Mouse (Mus musculus): ENCODE measurements at regions not wholly inside any gene's neighbourhood (a gene's known extent, or its start where the extent isn't known, plus 50 kb on each side); places are given as distances from the start of the nearest gene placed in this dataset.

- no peak overlapping the region for H3K27ac ChIP-seq (ENCODE audit: insufficient read depth, low read depth)
- in situ Hi-C loops (cut with MboI; ENCODE audit: low pct_ligation_motif_present, low pct_unique_long_range_greater_than_20kb, low sequenced_read_pairs), result no loop called here
- TF ChIP-seq NELFE (IDR thresholded peaks at IDR 0.05; ENCODE audit: low read depth, low read length) (no peak), GABPA (IDR thresholded peaks at IDR 0.05; ENCODE audit: insufficient replicate concordance, low read depth, low read length) (no peak), KAT2A (IDR thresholded peaks at IDR 0.05; ENCODE audit: insufficient replicate concordance, low read length) (no peak), CTCF (conservative IDR thresholded peaks at IDR 0.05 in 1 of 2, IDR thresholded peaks at IDR 0.05 in 1 of 2; ENCODE audit: low read depth in 2 of 2, low read length in 2 of 2) (no peak), ZMIZ1 (IDR thresholded peaks at IDR 0.05; ENCODE audit: low read depth, low read length) (no peak), MAFK (IDR thresholded peaks at IDR 0.05; ENCODE audit: insufficient replicate concordance, low read length) (no peak), MAX (IDR thresholded peaks at IDR 0.05; ENCODE audit: low read length) (no peak), E2F4 (IDR thresholded peaks at IDR 0.05; ENCODE audit: insufficient replicate concordance, low read depth, low read length) (no peak), JUN (IDR thresholded peaks at IDR 0.05; ENCODE audit: insufficient read depth, low read depth, low read length) (no peak), SIN3A (IDR thresholded peaks at IDR 0.05; ENCODE audit: low read length) (no peak), RCOR1 (conservative IDR thresholded peaks at IDR 0.05; ENCODE audit: low read depth, low read length) (no peak), ETS1 (conservative IDR thresholded peaks at IDR 0.05; ENCODE audit: low read depth, low read length) (no peak), RAD21 (IDR thresholded peaks at IDR 0.05; ENCODE audit: low read depth, low read length) (no peak)
Measured at GRCm38 (mm10) chr17:51907031-51907430, 73.9 kb upstream of the Satb1 start.

GRCm38 (mm10) chr17:51906418-51906817 is 73.3 kb upstream of the Satb1 start:
- H3K4me1 ChIP-seq (ENCODE audit: control insufficient read depth in 1 of 2, insufficient read depth in 2 of 2), result no peaks in the 10 kb centered on the region
- TF ChIP-seq MAFK (IDR thresholded peaks at IDR 0.05; ENCODE audit: insufficient replicate concordance, low read length) (no peak), MAX (IDR thresholded peaks at IDR 0.05; ENCODE audit: low read length) (no peak), ETS1 (conservative IDR thresholded peaks at IDR 0.05; ENCODE audit: low read depth, low read length) (no peak), CHD2 (IDR thresholded peaks at IDR 0.05; ENCODE audit: low read length) (no peak), JUND (conservative IDR thresholded peaks at IDR 0.05; ENCODE audit: low read depth, low read length) (no peak), GABPA (IDR thresholded peaks at IDR 0.05; ENCODE audit: insufficient replicate concordance, low read depth, low read length) (no peak), TBP (conservative IDR thresholded peaks at IDR 0.05; ENCODE audit: low read depth, low read length) (no peak), UBTF (IDR thresholded peaks at IDR 0.05; ENCODE audit: low read depth, low read length) (no peak), PAX5 (IDR thresholded peaks at IDR 0.05; ENCODE audit: low read length) (no peak), JUN (IDR thresholded peaks at IDR 0.05; ENCODE audit: insufficient read depth, low read depth, low read length) (no peak), POLR2A (IDR thresholded peaks at IDR 0.05; ENCODE audit: low read depth, low read length) (no peak), CHD1 (IDR thresholded peaks at IDR 0.05; ENCODE audit: low read depth, low read length) (no peak), SIN3A (IDR thresholded peaks at IDR 0.05; ENCODE audit: low read length) (no peak), IRF4 (IDR thresholded peaks at IDR 0.05; ENCODE audit: low read depth, low read length) (no peak), SMC3 (IDR thresholded peaks at IDR 0.05; ENCODE audit: low read depth, low read length) (no peak), POLR2AphosphoS2 (IDR thresholded peaks at IDR 0.05; ENCODE audit: low read depth, low read length) (no peak), CTCF (conservative IDR thresholded peaks at IDR 0.05 in 1 of 2, IDR thresholded peaks at IDR 0.05 in 1 of 2; ENCODE audit: low read depth in 2 of 2, low read length in 2 of 2) (no peak), USF2 (conservative IDR thresholded peaks at IDR 0.05; ENCODE audit: low read depth, low read length) (no peak), NELFE (IDR thresholded peaks at IDR 0.05; ENCODE audit: low read depth, low read length) (no peak)
- no peak overlapping the region for H3K4me2 ChIP-seq (ENCODE audit: insufficient read depth, low read depth, poor library complexity, severe bottlenecking)
- in situ Hi-C loops (cut with MboI; ENCODE audit: low pct_ligation_motif_present, low pct_unique_long_range_greater_than_20kb, low sequenced_read_pairs) (no loop called here), dilution Hi-C loops (cut with MboI; ENCODE audit: extremely low pct_ligation_motif_present, extremely low pct_unique_long_range_greater_than_20kb, low sequenced_read_pairs) (no loop called here)
- H3K27ac ChIP-seq (ENCODE audit: insufficient read depth, low read depth), result no peak overlapping the region
- H3K36me3 ChIP-seq (replicated peaks in 1 of 2; ENCODE audit: control insufficient read depth in 1 of 2, insufficient read depth in 1 of 2, low read length in 1 of 2), result no peaks in the 10 kb centered on the region
- no peaks in the 10 kb centered on the region for H3K79me2 ChIP-seq (replicated peaks; ENCODE audit: control insufficient read depth, extremely low read depth, insufficient read depth, poor library complexity, severe bottlenecking)
- H3K27me3 ChIP-seq (replicated peaks), result no peaks in the 10 kb centered on the region
- no peak for DNase-seq (ENCODE audit: extremely low read depth)
- no peak overlapping the region for H3K9ac ChIP-seq (ENCODE audit: insufficient read depth, low read depth)
- H3K9me3 ChIP-seq (replicated peaks; ENCODE audit: low read length), result peaks cover 50% of the 10 kb centered on the region
- no peak overlapping the region for H3K4me3 ChIP-seq (replicated peaks in 1 of 3; ENCODE audit: low read depth in 2 of 3, low read length in 2 of 3, poor library complexity in 1 of 3)

More at GRCm38 (mm10) chr17:51907031-51907430, 73.9 kb upstream of the Satb1 start:
- DNase-seq (ENCODE audit: extremely low read depth), result no peak
- H3K4me2 ChIP-seq (ENCODE audit: insufficient read depth, low read depth, poor library complexity, severe bottlenecking), result no peak overlapping the region
- no peak overlapping the region for H3K4me3 ChIP-seq (replicated peaks in 1 of 3; ENCODE audit: low read depth in 2 of 3, low read length in 2 of 3, poor library complexity in 1 of 3)
- peaks cover 52% of the 10 kb centered on the region for H3K9me3 ChIP-seq (replicated peaks; ENCODE audit: low read length)
- H3K27me3 ChIP-seq (replicated peaks), result no peaks in the 10 kb centered on the region
- no peaks in the 10 kb centered on the region for H3K36me3 ChIP-seq (replicated peaks in 1 of 2; ENCODE audit: control insufficient read depth in 1 of 2, insufficient read depth in 1 of 2, low read length in 1 of 2)
- dilution Hi-C loops (cut with MboI; ENCODE audit: extremely low pct_ligation_motif_present, extremely low pct_unique_long_range_greater_than_20kb, low sequenced_read_pairs), result no loop called here
- H3K79me2 ChIP-seq (replicated peaks; ENCODE audit: control insufficient read depth, extremely low read depth, insufficient read depth, poor library complexity, severe bottlenecking), result no peaks in the 10 kb centered on the region
- no peak overlapping the region for H3K9ac ChIP-seq (ENCODE audit: insufficient read depth, low read depth)
- H3K4me1 ChIP-seq (ENCODE audit: control insufficient read depth in 1 of 2, insufficient read depth in 2 of 2), result no peaks in the 10 kb centered on the region

Measured in CH12.LX (cell line).